Mouse (Mus musculus): ENCODE results near the gene Srf. TPM values are rescaled to one million over a fixed set of nuclear protein-coding genes. Genes with fewer than 3 reads are reported as not detected.

Srf gene
- 5.6 and 8.4 TPM in 2 replicates for polyA plus RNA-seq (2016; fragmentation: Nextera tagmentation; extraction: Ambion mirVana)

GRCm38 (mm10) chr17:46555673-46556583 is at the start of gene Srf:
Srf (minus strand) TSS chr17:46556175.
- Histone ChIP-seq H3K9me3 (no peaks in the 10 kb centered on the region), H3K27ac (peak within 1 kb of the TSS; percentile 87), H3K4me2 (replicated peaks) (peak within 1 kb of the TSS; percentile 89), H3K27me3 (replicated peaks) (no peaks in the 10 kb centered on the region), H3K4me1 (peaks cover 38% of the 10 kb centered on the region), H3K4me3 (peak within 1 kb of the TSS; percentile 97), H3K36me3 (peaks cover 13% of the 10 kb centered on the region), H3K9ac (peak within 1 kb of the TSS; percentile 99)
- peak; percentile 93 for ATAC-seq (ENCODE audit: low FRiP score, low read depth)
- under 1% methylated on average over 86 of the region's 87 CpGs for WGBS

- Histone ChIP-seq H3K36me3 (no peaks in the 10 kb centered on the region), H3K4me3 (no peak overlapping the region), H3K4me1 (peaks cover 26% of the 10 kb centered on the region), H3K9me3 (no peaks in the 10 kb centered on the region), H3K27ac (0 out of 2 replicates have a peak overlapping the region, but pooled peaks have one; percentile 42), H3K27me3 (replicated peaks) (no peaks in the 10 kb centered on the region), H3K4me2 (replicated peaks) (0 out of 2 replicates have a peak overlapping the region, but pooled peaks have one; percentile 28), H3K9ac (no peak overlapping the region)
- WGBS, result 45% methylated on average over 5 of the region's 5 CpGs
- no peak for ATAC-seq (ENCODE audit: low FRiP score, low read depth)
Observed at GRCm38 (mm10) chr17:46605126-46605525, 49.2 kb upstream of the Srf start.

- no peak overlapping the region for H3K27ac ChIP-seq
- no peaks in the 10 kb centered on the region for H3K36me3 ChIP-seq
- no peaks in the 10 kb centered on the region for H3K9me3 ChIP-seq
- H3K4me3 ChIP-seq, result no peak overlapping the region
- H3K4me1 ChIP-seq, result peaks cover 18% of the 10 kb centered on the region
- H3K27me3 ChIP-seq (replicated peaks), result no peaks in the 10 kb centered on the region
- H3K9ac ChIP-seq, result no peak overlapping the region
- ATAC-seq (ENCODE audit: low FRiP score, low read depth), result no peak
- WGBS, result 94% methylated on average over 4 of the region's 4 CpGs
- no peak overlapping the region for H3K4me2 ChIP-seq (replicated peaks)
Observed at GRCm38 (mm10) chr17:46603229-46603628, 47.3 kb upstream of the Srf start.

- H3K27ac ChIP-seq, result no peak overlapping the region
- H3K27me3 ChIP-seq (replicated peaks), result no peaks in the 10 kb centered on the region
- peaks cover 18% of the 10 kb centered on the region for H3K4me1 ChIP-seq
- 72% methylated on average over 9 of the region's 9 CpGs for WGBS
- no peaks in the 10 kb centered on the region for H3K9me3 ChIP-seq
- H3K9ac ChIP-seq, result no peak overlapping the region
- no peak for ATAC-seq (ENCODE audit: low FRiP score, low read depth)
- H3K4me3 ChIP-seq, result no peak overlapping the region
- 0 out of 2 replicates have a peak, but pooled peaks cover 4% of the 10 kb centered on the region for H3K36me3 ChIP-seq
- no peak overlapping the region for H3K4me2 ChIP-seq (replicated peaks)
Observed at GRCm38 (mm10) chr17:46602212-46602611, 46.2 kb upstream of the Srf start.

GRCm38 (mm10) chr17:46600569-46600968 is 44.6 kb upstream of the Srf start:
- no peak for ATAC-seq (ENCODE audit: low FRiP score, low read depth)
- no peaks in the 10 kb centered on the region for H3K9me3 ChIP-seq
- no peak overlapping the region for H3K27ac ChIP-seq
- WGBS, result 96% methylated on average over 2 of the region's 2 CpGs
- peaks cover 17% of the 10 kb centered on the region for H3K4me1 ChIP-seq
- H3K4me2 ChIP-seq (replicated peaks), result no peak overlapping the region
- H3K27me3 ChIP-seq (replicated peaks), result no peaks in the 10 kb centered on the region
- peaks cover 8% of the 10 kb centered on the region; the same call in 1 of the 2 replicates for H3K36me3 ChIP-seq
- no peak overlapping the region for H3K9ac ChIP-seq
- no peak overlapping the region for H3K4me3 ChIP-seq

- H3K9ac ChIP-seq, result no peak overlapping the region
- H3K36me3 ChIP-seq, result peaks cover 8% of the 10 kb centered on the region; the same call in 1 of the 2 replicates
- no peak overlapping the region for H3K4me2 ChIP-seq (replicated peaks)
- no peak overlapping the region for H3K4me3 ChIP-seq
- no peaks in the 10 kb centered on the region for H3K9me3 ChIP-seq
- H3K27ac ChIP-seq, result no peak overlapping the region
- 91% methylated on average over 4 of the region's 4 CpGs for WGBS
- no peak for ATAC-seq (ENCODE audit: low FRiP score, low read depth)
- H3K4me1 ChIP-seq, result peaks cover 17% of the 10 kb centered on the region
- no peaks in the 10 kb centered on the region for H3K27me3 ChIP-seq (replicated peaks)
Observed at GRCm38 (mm10) chr17:46598963-46599362, 43.0 kb upstream of the Srf start.

- Histone ChIP-seq H3K9ac (no peak overlapping the region), H3K27me3 (replicated peaks) (no peaks in the 10 kb centered on the region), H3K9me3 (no peaks in the 10 kb centered on the region), H3K27ac (no peak overlapping the region), H3K4me1 (peaks cover 17% of the 10 kb centered on the region), H3K36me3 (peaks cover 8% of the 10 kb centered on the region; the same call in 1 of the 2 replicates), H3K4me2 (replicated peaks) (no peak overlapping the region), H3K4me3 (no peak overlapping the region)
- no peak for ATAC-seq (ENCODE audit: low FRiP score, low read depth)
- 94% methylated on average over 11 of the region's 11 CpGs for WGBS
Observed at GRCm38 (mm10) chr17:46597956-46598355, 42.0 kb upstream of the Srf start.

- H3K4me3 ChIP-seq, result no peak overlapping the region
- peaks cover 14% of the 10 kb centered on the region for H3K36me3 ChIP-seq
- H3K4me2 ChIP-seq (replicated peaks), result no peak overlapping the region
- no peaks in the 10 kb centered on the region for H3K9me3 ChIP-seq
- WGBS, result 83% methylated on average over 6 of the region's 6 CpGs
- no peaks in the 10 kb centered on the region for H3K27me3 ChIP-seq (replicated peaks)
- H3K9ac ChIP-seq, result no peak overlapping the region
- no peak overlapping the region for H3K27ac ChIP-seq
- no peak for ATAC-seq (ENCODE audit: low FRiP score, low read depth)
- H3K4me1 ChIP-seq, result peaks cover 8% of the 10 kb centered on the region
Observed at GRCm38 (mm10) chr17:46595336-46595735, 39.4 kb upstream of the Srf start.

- Histone ChIP-seq H3K27ac (no peak overlapping the region), H3K4me3 (no peak overlapping the region), H3K4me1 (peaks cover 8% of the 10 kb centered on the region), H3K27me3 (replicated peaks) (no peaks in the 10 kb centered on the region), H3K9ac (no peak overlapping the region), H3K36me3 (peaks cover 21% of the 10 kb centered on the region), H3K9me3 (no peaks in the 10 kb centered on the region), H3K4me2 (replicated peaks) (no peak overlapping the region)
- WGBS, result 41% methylated on average over 9 of the region's 9 CpGs
- no peak; the same call in 1 of the 2 replicates for ATAC-seq (ENCODE audit: low FRiP score, low read depth)
Observed at GRCm38 (mm10) chr17:46594606-46595005, 38.6 kb upstream of the Srf start.

GRCm38 (mm10) chr17:46593124-46593523 is 37.1 kb upstream of the Srf start:
- no peak overlapping the region for H3K4me2 ChIP-seq (replicated peaks)

GRCm38 (mm10) chr17:46591406-46591805 is 35.4 kb upstream of the Srf start:
- Histone ChIP-seq H3K27me3 (replicated peaks) (no peaks in the 10 kb centered on the region), H3K27ac (no peak overlapping the region), H3K4me3 (no peak overlapping the region), H3K9ac (no peak overlapping the region), H3K4me2 (replicated peaks) (no peak overlapping the region), H3K36me3 (peaks cover 40% of the 10 kb centered on the region), H3K9me3 (no peaks in the 10 kb centered on the region), H3K4me1 (peaks cover 8% of the 10 kb centered on the region)
- no peak for ATAC-seq (ENCODE audit: low FRiP score, low read depth)
- 84% methylated on average over 19 of the region's 19 CpGs for WGBS

More at GRCm38 (mm10) chr17:46593124-46593523, 37.1 kb upstream of the Srf start:
- H3K27me3 ChIP-seq (replicated peaks), result no peaks in the 10 kb centered on the region
- ATAC-seq (ENCODE audit: low FRiP score, low read depth), result no peak
- H3K9ac ChIP-seq, result no peak overlapping the region
- H3K9me3 ChIP-seq, result no peaks in the 10 kb centered on the region
- H3K27ac ChIP-seq, result no peak overlapping the region
- H3K4me3 ChIP-seq, result no peak overlapping the region
- WGBS, result 92% methylated on average over 4 of the region's 4 CpGs
- H3K4me1 ChIP-seq, result peaks cover 8% of the 10 kb centered on the region
- peaks cover 34% of the 10 kb centered on the region for H3K36me3 ChIP-seq

- Histone ChIP-seq H3K4me1 (peaks cover 8% of the 10 kb centered on the region), H3K27ac (no peak overlapping the region), H3K9ac (no peak overlapping the region), H3K27me3 (replicated peaks) (no peaks in the 10 kb centered on the region), H3K9me3 (no peaks in the 10 kb centered on the region), H3K4me2 (replicated peaks) (no peak overlapping the region), H3K36me3 (peaks cover 50% of the 10 kb centered on the region), H3K4me3 (no peak overlapping the region)
- 91% methylated on average over 7 of the region's 7 CpGs for WGBS
- ATAC-seq (ENCODE audit: low FRiP score, low read depth), result no peak
Observed at GRCm38 (mm10) chr17:46590439-46590838, 34.5 kb upstream of the Srf start.

All from neural tube, embryonic 12.5 days (tissue).